Mouse (Mus musculus): Measurements from ENCODE around the gene Mtr.

DNA sequence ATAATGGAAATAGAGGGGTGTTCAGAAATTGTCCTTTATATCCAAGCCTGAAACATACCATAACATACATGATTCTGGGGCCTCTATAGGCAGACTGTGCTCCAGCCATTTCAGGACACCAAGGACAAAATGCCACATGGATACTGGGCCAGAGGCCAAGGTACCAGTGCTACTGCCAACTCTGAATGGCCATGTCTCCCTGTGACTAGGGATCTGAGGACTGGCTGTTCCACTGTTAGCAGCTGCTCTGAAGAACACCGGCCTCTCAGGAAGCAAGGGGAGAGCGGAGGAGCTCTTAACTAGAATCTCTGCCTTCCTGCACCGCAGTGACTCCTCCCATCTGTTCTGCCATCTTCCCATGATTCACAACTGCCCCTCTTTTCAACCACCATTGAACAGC lies 61.9 kb downstream of the Mtr start:
- TF ChIP-seq CTCF (IDR thresholded peaks at IDR 0.05; ENCODE audit: low read depth, low read length) (no peak), POLR2A (IDR thresholded peaks at IDR 0.05; ENCODE audit: extremely low read depth, insufficient read depth, low read length) (no peak)

All from liver, adult 2 months (tissue).